Comparison of ENCODE assay signal across 19 mouse cellular contexts in the genomic region with DNA sequence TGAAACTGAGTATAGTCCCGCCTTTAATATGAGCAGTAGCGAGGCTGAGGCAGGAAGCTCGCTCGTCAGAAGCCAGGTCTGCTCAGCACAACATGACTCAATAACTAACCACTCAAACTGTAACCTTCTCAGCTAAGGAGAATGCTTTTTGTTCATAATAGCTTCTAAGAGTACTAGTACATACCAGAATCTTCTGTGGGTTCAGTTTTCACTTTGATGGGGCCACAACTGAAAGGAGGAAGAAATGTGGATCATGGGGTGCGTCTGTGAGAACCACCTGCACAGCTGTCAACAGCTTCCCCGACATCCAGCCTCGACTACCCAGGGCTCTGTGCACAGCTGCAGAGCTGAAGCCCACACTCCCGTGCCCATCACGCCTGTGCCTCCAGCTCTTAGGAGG. TPM values are rescaled to one million over a fixed set of nuclear protein-coding genes. Genes with fewer than 3 reads are reported as not detected.
DNase-seq lines count a peak whose midpoint lies in the region; ATAC-seq lines count a peak whose summit lies in the region.
"Had no signal": no experiment of that assay in that cellular context is flagged by ENCODE, and none has a peak within 500 bp of the region (broad histone marks: within the 10 kb centered on the region; RNA-seq: fewer than 3 reads in every experiment).

No protein-coding gene starts in this region.

- WGBS in forebrain, embryonic 15.5 days: 93% methylated on average over 9 of the region's 9 CpGs

- peaks cover 80% of the 10 kb centered on the region for H3K36me3 ChIP-seq in forebrain, embryonic 15.5 days

- no peaks in the 10 kb centered on the region for H3K27me3 ChIP-seq in forebrain, embryonic 15.5 days
- H3K27me3 ChIP-seq: hindbrain, embryonic 15.5 days; liver, embryonic 15.5 days; stomach, embryonic 15.5 days had no signal

- no peaks in the 10 kb centered on the region for H3K4me1 ChIP-seq in forebrain, embryonic 15.5 days
- H3K4me1 ChIP-seq: hindbrain, embryonic 15.5 days; liver, embryonic 15.5 days; stomach, embryonic 15.5 days had no signal

- no peak overlapping the region for H3K27ac ChIP-seq in forebrain, embryonic 15.5 days (replicated peaks)
- H3K27ac ChIP-seq: heart, adult 2 months; hindbrain, embryonic 15.5 days; liver, embryonic 15.5 days; stomach, embryonic 15.5 days had no signal

- no peak overlapping the region for H3K4me3 ChIP-seq in forebrain, embryonic 15.5 days
- H3K4me3 ChIP-seq: heart, adult 2 months; hindbrain, embryonic 15.5 days; liver, embryonic 15.5 days; stomach, embryonic 15.5 days had no signal

- peak; percentile 22 to 23 for DNase-seq in spleen, postnatal 36 days (ENCODE audit: low spot score in 2 of 2)
- no peak for DNase-seq in spleen, adult 12 weeks (ENCODE audit: low spot score)
- peak; percentile 81 for DNase-seq in induced T-regulatory cell, adult 2 months (ENCODE audit: low read depth)
- DNase-seq in thymus, postnatal 0 days (ENCODE audit: low spot score): peak; percentile 96
- DNase-seq in layer of hippocampus, postnatal 10 days (ENCODE audit: low spot score in 2 of 2): no peak
- DNase-seq in right cerebral cortex, adult 2 months (ENCODE audit: low spot score in 2 of 2): no peak
- DNase-seq: adrenal gland, postnatal 25 days; cerebellum, adult 2 months; heart, adult 2 months; heart, postnatal 36 days; kidney, adult 8-10 months; kidney, postnatal 25 days; lung, postnatal 10 days; right cerebral cortex, postnatal 4 days had no signal

- no peaks in the 10 kb centered on the region for H3K9me3 ChIP-seq in forebrain, embryonic 15.5 days
- H3K9me3 ChIP-seq: hindbrain, embryonic 15.5 days; liver, embryonic 15.5 days; stomach, embryonic 15.5 days had no signal

- no peak overlapping the region for H3K4me2 ChIP-seq in forebrain, embryonic 15.5 days (replicated peaks)
- H3K4me2 ChIP-seq: hindbrain, embryonic 15.5 days; liver, embryonic 15.5 days; stomach, embryonic 15.5 days had no signal

- ATAC-seq in forebrain, embryonic 15.5 days (replicated peaks): no peak
- ATAC-seq: midbrain, embryonic 16.5 days had no signal

- H3K9ac ChIP-seq in forebrain, embryonic 15.5 days (replicated peaks): no peak overlapping the region
- H3K9ac ChIP-seq: hindbrain, embryonic 15.5 days; liver, embryonic 15.5 days; stomach, embryonic 15.5 days had no signal

RNA-seq across cellular contexts. Expression of gene Gtf2i, which starts 32.0 kb away (rescaled TPM):
- 124 and 130 TPM in 2 replicates for polyA plus RNA-seq in thymus, postnatal 0 days (2015; fragmentation: Nextera tagmentation; extraction: Ambion mirVana)
- 100 to 1,000 TPM; 188 to 206 TPM for total RNA-seq in layer of hippocampus, postnatal 10 days (2021)
- polyA plus RNA-seq in forebrain, embryonic 15.5 days (2015; fragmentation: Nextera tagmentation; extraction: Ambion mirVana): 179 and 182 TPM in 2 replicates

RNA-seq across cellular contexts. Expression of gene Ncf1, which starts 53.2 kb away (rescaled TPM):
- 9.6 and 10.3 TPM in 2 replicates for polyA plus RNA-seq in thymus, postnatal 0 days (2015; fragmentation: Nextera tagmentation; extraction: Ambion mirVana)
- 1 to 10 TPM; 5.5 to 5.9 TPM for total RNA-seq in layer of hippocampus, postnatal 10 days (2021)
- 2.1 and 2.4 TPM in 2 replicates for polyA plus RNA-seq in forebrain, embryonic 15.5 days (2015; fragmentation: Nextera tagmentation; extraction: Ambion mirVana)

Comparison
In these comparisons a context has a peak if more than half of its experiments do, and no peak if none do; other contexts are left out.
1. DNase-seq: peak in spleen, postnatal 36 days (2 of 2), induced T-regulatory cell, adult 2 months (single experiment) and thymus, postnatal 0 days (single experiment); none in spleen, adult 12 weeks (single experiment), layer of hippocampus, postnatal 10 days (0 of 2) and right cerebral cortex, adult 2 months (0 of 2).